Mouse (Mus musculus) thymus, adult 2 months (tissue): ENCODE data around the gene Zfp366. TPM values are rescaled to one million over a fixed set of nuclear protein-coding genes. Genes with fewer than 3 reads are reported as not detected.

Experiments used
- DNase-seq: peaks from one replicate; pipeline ENCODE4 v3.0.0; 2021
- H3K27ac ChIP-seq: fragments of 200-500 bp; 2 replicates; pipeline ENCODE4 v1.5.1; 2012; ENCODE audit warnings: low read length, control low read depth; ENCODE audit not compliant: control insufficient read depth, insufficient read depth
- H3K27me3 ChIP-seq: fragments of 200-500 bp; 2 replicates; pipeline ENCODE4 v1.6.1; 2012; ENCODE audit warnings: mild to moderate bottlenecking, low read length, moderate library complexity, mixed read lengths; ENCODE audit not compliant: control insufficient read depth, insufficient read depth
- H3K36me3 ChIP-seq: fragments of 200-500 bp; 2 replicates; pipeline ENCODE4 v1.6.1; 2012; ENCODE audit warnings: mild to moderate bottlenecking, low read length, moderate library complexity; ENCODE audit not compliant: control insufficient read depth, insufficient read depth
- H3K4me1 ChIP-seq: fragments of 200-500 bp; replicated peaks from 2 replicates; pipeline ENCODE4 v1.6.1; 2012; ENCODE audit warnings: low read length; ENCODE audit not compliant: control insufficient read depth, insufficient read depth
- H3K4me3 ChIP-seq: fragments of 200-500 bp; 2 replicates; pipeline ENCODE4 v1.5.1; 2012; ENCODE audit warnings: mild to moderate bottlenecking, low read length, control low read depth, moderate library complexity; ENCODE audit not compliant: control insufficient read depth, insufficient read depth
- CTCF ChIP-seq: fragments of 200-500 bp; IDR thresholded peaks from 2 replicates; pipeline ENCODE4 v1.5.1; 2012; ENCODE audit warnings: mild to moderate bottlenecking, control low read depth, low read length, moderate library complexity, borderline replicate concordance; ENCODE audit not compliant: control insufficient read depth, poor library complexity, insufficient read depth; ENCODE audit errors: extremely low read depth
- POLR2A ChIP-seq: fragments of 200-500 bp; IDR thresholded peaks from 2 replicates; pipeline ENCODE4 v1.6.1; 2012; ENCODE audit warnings: mild to moderate bottlenecking, low read length, control low read depth, moderate library complexity; ENCODE audit not compliant: control insufficient read depth, poor library complexity, insufficient read depth; ENCODE audit errors: extremely low read depth
- WGBS: fragments of 180-500 bp; shearing (Covaris S2); methylation state at CpG from one replicate; pipeline ENCODE4 v1.1.7; 2018; 5-methylcytosine and 5-hydroxymethylcytosine counted together
- polyA plus RNA-seq: library from polyadenylated mRNA; depleted of rRNA; stranded (reverse); fragments of >200 nt; gene quantifications from 2 replicates; pipeline ENCODE4 v1.2.3, GENCODE M21; 2012; rRNA removed

The Zfp366 gene
- polyA plus RNA-seq, 1 experiment = 5.9 TPM

DNA sequence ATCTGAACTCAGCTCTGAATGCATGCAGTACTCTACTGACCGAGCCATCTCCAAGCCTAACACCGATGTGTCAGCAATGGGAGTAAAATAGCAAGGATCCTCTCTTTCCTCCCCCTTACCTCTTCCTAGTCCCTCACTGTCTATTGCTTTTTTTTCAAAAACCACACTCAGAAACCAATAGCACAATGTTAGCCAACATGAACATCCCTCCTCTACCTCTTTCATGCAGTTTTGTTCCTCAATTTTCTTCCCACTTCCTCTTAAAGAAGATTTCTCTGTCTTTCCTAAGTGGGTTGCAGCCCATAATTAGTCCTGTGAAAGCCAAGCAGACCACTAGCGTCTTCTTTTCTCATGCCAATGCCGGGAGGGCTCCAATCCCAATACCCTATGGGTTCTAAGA is 102.6 kb downstream of the Zfp366 start:
- no peaks in the 10 kb centered on the region for H3K4me1 ChIP-seq
- WGBS = 46% methylated on average over 4 of the region's 4 CpGs
- TF ChIP-seq CTCF = no peak
- TF ChIP-seq POLR2A = no peak
- no peak overlapping the region for H3K27ac ChIP-seq
- no peak for DNase-seq
- no peaks in the 10 kb centered on the region for H3K27me3 ChIP-seq
- H3K36me3 ChIP-seq = no peaks in the 10 kb centered on the region
- no peak overlapping the region for H3K4me3 ChIP-seq

DNA sequence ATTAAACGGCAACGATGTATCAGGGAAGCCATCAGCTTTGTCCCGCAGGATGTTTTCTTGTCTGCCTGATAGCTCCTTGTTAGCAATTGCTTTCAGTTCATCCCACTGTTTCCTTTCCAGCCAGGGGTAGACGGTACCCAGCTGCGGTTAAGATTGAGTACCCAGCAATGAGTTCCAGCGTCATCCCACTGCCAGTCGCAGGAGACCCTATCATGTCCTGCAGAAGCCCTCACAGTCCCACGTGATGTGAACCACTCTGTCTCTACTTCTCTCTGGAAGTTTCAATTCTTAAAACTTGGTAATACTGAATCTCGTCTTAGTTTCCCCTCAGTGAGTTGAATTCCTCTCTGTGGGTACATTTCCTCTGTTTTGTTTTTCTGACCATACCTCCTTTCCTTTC is 103.2 kb downstream of the Zfp366 start:
- Histone ChIP-seq H3K4me3 (no peak overlapping the region), H3K27ac (no peak overlapping the region), H3K36me3 (no peaks in the 10 kb centered on the region), H3K4me1 (no peaks in the 10 kb centered on the region), H3K27me3 (no peaks in the 10 kb centered on the region)
- no peak for TF ChIP-seq POLR2A
- no peak for TF ChIP-seq CTCF
- no peak for DNase-seq
- 74% methylated on average over 9 of the region's 9 CpGs for WGBS

DNA sequence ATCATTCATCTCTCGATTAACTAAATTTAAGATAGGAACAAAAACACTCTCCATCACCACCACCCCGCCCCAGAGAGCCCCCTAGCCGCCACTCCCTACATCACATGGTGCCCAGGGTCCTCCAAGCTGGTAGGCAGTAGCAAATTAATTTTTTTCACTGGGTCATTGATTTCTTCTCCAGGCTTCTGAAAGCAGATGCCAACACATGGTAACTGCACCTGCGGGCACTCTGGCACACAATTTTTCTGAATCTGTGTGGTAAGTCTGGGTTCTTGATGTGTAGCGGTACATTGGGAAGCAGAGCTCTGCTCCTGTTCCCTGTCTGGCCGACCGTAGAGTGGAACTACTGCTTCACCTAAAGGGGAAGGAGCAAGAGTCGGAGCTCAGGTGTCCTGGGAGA is 106.1 kb downstream of the Zfp366 start:
- Histone ChIP-seq H3K4me1 (no peaks in the 10 kb centered on the region), H3K27ac (no peak overlapping the region), H3K27me3 (no peaks in the 10 kb centered on the region), H3K36me3 (no peaks in the 10 kb centered on the region), H3K4me3 (no peak overlapping the region)
- WGBS = 96% methylated on average over 8 of the region's 8 CpGs
- TF ChIP-seq CTCF (no peak), POLR2A (no peak)
- DNase-seq = no peak

GRCm38 (mm10) chr13:99294176-99294575 is 109.6 kb downstream of the Zfp366 start:
- no peaks in the 10 kb centered on the region for H3K27me3 ChIP-seq
- no peak overlapping the region for H3K4me3 ChIP-seq
- H3K27ac ChIP-seq = no peak overlapping the region
- H3K4me1 ChIP-seq = no peaks in the 10 kb centered on the region
- no peaks in the 10 kb centered on the region for H3K36me3 ChIP-seq
- 95% methylated on average over 13 of the region's 13 CpGs for WGBS
- TF ChIP-seq POLR2A (no peak), CTCF (no peak)
- DNase-seq = no peak

DNA sequence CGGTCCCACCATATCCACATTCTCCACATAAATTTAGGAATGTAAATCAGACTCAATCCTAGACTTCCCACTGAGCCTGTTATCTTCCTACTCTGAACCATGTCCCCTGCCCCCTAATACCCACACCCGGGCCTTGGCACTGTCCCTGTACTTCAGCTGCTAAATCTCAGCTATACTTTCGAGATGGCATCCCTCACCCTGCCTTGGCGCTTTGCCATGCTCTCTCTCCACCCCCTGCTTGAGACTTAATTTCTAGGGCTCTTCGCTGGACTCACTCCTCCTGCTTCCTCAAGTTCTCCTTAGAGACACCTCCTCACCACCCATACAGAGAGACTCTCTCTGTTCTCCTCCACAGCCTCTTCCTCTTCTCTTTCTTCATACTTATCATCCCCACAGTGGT is 115.3 kb downstream of the Zfp366 start:
- no peaks in the 10 kb centered on the region for H3K36me3 ChIP-seq
- WGBS = 85% methylated on average over 5 of the region's 5 CpGs
- no peak for DNase-seq
- H3K27ac ChIP-seq = no peak overlapping the region; the same call in 1 of the 2 replicates
- no peak overlapping the region for H3K4me3 ChIP-seq
- no peaks in the 10 kb centered on the region; the same call in 1 of the 2 replicates for H3K4me1 ChIP-seq
- no peak for TF ChIP-seq POLR2A
- no peak for TF ChIP-seq CTCF
- no peaks in the 10 kb centered on the region for H3K27me3 ChIP-seq

Other genes with a start within 250 kb of the Zfp366 start
- 0.39 TPM in 1 of 2 replicates, not detected in the other for gene 1700024P04Rik, start 200.3 kb upstream of the Zfp366 start, polyA plus RNA-seq
- 19.2 and 20.6 TPM in 2 replicates for gene Ptcd2, start 159.9 kb downstream of the Zfp366 start, polyA plus RNA-seq
- gene Mrps27, start 160.0 kb downstream of the Zfp366 start, polyA plus RNA-seq = 12.7 and 16.1 TPM in 2 replicates